Mouse (Mus musculus) small intestine, adult 2 months (tissue): ENCODE results near the gene Asf1b.

ENCODE experiments used
- CTCF ChIP-seq: fragments of 200-500 bp; IDR thresholded peaks from 2 replicates; pipeline ENCODE4 v1.5.1; 2012; ENCODE audit warnings: low read depth, mild to moderate bottlenecking, control low read depth, inconsistent platforms, low read length, moderate library complexity, mixed read lengths; ENCODE audit not compliant: insufficient replicate concordance, insufficient read length; ENCODE audit errors: extremely low read depth
- POLR2A ChIP-seq: fragments of 200-500 bp; IDR thresholded peaks from 2 replicates; pipeline ENCODE4 v1.6.1; 2012; ENCODE audit warnings: low read depth, mild to moderate bottlenecking, control low read depth, inconsistent platforms, low read length, moderate library complexity

GRCm38 (mm10) chr8:83981533-83981932 lies 26.2 kb downstream of the Asf1b start:
- no peak for TF ChIP-seq CTCF
- TF ChIP-seq POLR2A, result no peak
